Mouse (Mus musculus): ENCODE measurements at regions not wholly inside any gene's neighbourhood (a gene's known extent, or its start where the extent isn't known, plus 50 kb on each side); places are given as distances from the start of the nearest gene placed in this dataset.

DNA sequence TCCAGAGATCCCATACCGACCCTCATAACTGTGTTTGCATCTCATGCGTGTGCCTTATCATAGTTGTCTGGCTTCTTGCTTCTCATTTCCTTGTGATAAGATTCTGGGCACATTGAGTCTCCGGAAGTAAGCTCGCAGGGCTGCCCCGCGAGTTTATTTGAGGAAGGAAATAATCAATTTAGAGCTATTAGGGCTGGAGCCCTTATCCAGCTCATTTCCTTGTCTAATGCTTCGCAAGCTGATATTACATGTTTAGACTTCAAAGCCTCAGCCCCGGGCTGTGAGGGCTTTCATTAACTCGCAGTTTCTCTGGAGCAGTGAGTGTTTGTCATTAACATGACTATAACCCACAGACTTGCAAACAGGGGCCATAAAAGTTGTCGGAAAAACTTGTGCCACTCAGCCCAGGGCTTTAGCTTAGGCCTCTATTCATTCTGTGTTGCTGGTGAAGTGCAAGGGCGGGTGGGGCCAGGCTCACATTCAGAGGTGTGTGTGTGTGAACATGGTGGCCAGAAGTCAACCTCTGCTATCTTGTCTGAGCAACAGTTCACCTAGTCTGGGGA, 251.0 kb upstream of the Gm5148 start:
- Histone ChIP-seq H3K4me2 (ENCODE audit: low read depth) (no peak overlapping the region), H3K27me3 (ENCODE audit: control insufficient read depth, insufficient read depth, insufficient read length) (no peaks in the 10 kb centered on the region), H3K79me2 (ENCODE audit: control insufficient read depth, insufficient read depth) (no peaks in the 10 kb centered on the region)

DNA sequence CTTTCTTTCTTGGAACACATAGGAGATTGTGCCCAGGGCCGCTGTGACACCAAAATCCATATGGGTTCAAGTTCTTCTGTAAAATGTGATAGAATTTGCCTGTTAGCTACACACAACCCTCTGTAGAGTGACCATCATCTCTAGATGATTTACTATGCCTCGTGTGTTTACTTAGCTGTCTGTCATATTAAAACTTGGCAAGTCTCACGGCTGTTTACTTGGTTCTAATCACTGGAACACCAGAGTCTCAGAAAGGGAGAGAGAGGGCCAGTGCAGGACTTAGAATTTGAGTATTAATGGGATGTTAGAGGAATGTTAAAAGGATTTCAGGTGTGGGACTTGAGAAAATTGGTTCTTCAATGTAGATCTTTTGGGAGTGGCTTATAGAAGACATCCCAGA, 248.6 kb upstream of the Gm5148 start:
- TF ChIP-seq TCF3 (IDR thresholded peaks at IDR 0.05; ENCODE audit: insufficient read length, low read depth) (no peak), POLR2A (IDR thresholded peaks at IDR 0.05; ENCODE audit: insufficient read length, low read depth) (no peak), SRF (IDR thresholded peaks at IDR 0.05; ENCODE audit: control insufficient read depth, insufficient read length, low read depth) (no peak), E2F4 (IDR thresholded peaks at IDR 0.05; ENCODE audit: insufficient read depth) (no peak), CEBPB (IDR thresholded peaks at IDR 0.05; ENCODE audit: insufficient read depth, poor library complexity, severe bottlenecking) (no peak), USF1 (IDR thresholded peaks at IDR 0.05; ENCODE audit: low read depth) (no peak), POLR2AphosphoS2 (IDR thresholded peaks at IDR 0.05; ENCODE audit: insufficient read length, low read depth) (no peak), TCF12 (IDR thresholded peaks at IDR 0.05; ENCODE audit: insufficient read depth, poor library complexity, severe bottlenecking) (no peak), REST (IDR thresholded peaks at IDR 0.05; ENCODE audit: insufficient read depth, insufficient read length) (no peak), MAX (IDR thresholded peaks at IDR 0.05; ENCODE audit: low read depth) (no peak), MYOD1 (IDR thresholded peaks at IDR 0.05; ENCODE audit: control insufficient read depth in 1 of 3, insufficient read length in 2 of 3, low read depth in 2 of 3) (no peak), MYOG (IDR thresholded peaks at IDR 0.05; ENCODE audit: control insufficient read depth in 1 of 3, insufficient read depth in 1 of 3, insufficient read length in 2 of 3, low read depth in 2 of 3) (no peak)
- Histone ChIP-seq H3K4me2 (ENCODE audit: low read depth) (no peak overlapping the region), H3K4me3 (no peak overlapping the region), H3ac (ENCODE audit: control insufficient read depth, insufficient read length) (no peak overlapping the region), H3K79me2 (ENCODE audit: control insufficient read depth, insufficient read depth) (no peaks in the 10 kb centered on the region), H3K27me3 (ENCODE audit: control insufficient read depth, insufficient read depth, insufficient read length) (no peaks in the 10 kb centered on the region), H3K36me3 (ENCODE audit: control insufficient read depth, insufficient read depth) (no peaks in the 10 kb centered on the region)

More for the DNA sequence above, 251.0 kb upstream of the Gm5148 start:
- TF ChIP-seq MYOG (IDR thresholded peaks at IDR 0.05; ENCODE audit: control insufficient read depth in 1 of 3, insufficient read depth in 1 of 3, insufficient read length in 2 of 3, low read depth in 2 of 3) (no peak), POLR2AphosphoS2 (IDR thresholded peaks at IDR 0.05; ENCODE audit: insufficient read length, low read depth) (no peak), USF1 (IDR thresholded peaks at IDR 0.05; ENCODE audit: low read depth) (no peak), TCF12 (IDR thresholded peaks at IDR 0.05; ENCODE audit: insufficient read depth, poor library complexity, severe bottlenecking) (no peak), SRF (IDR thresholded peaks at IDR 0.05; ENCODE audit: control insufficient read depth, insufficient read length, low read depth) (no peak), CEBPB (IDR thresholded peaks at IDR 0.05; ENCODE audit: insufficient read depth, poor library complexity, severe bottlenecking) (no peak), E2F4 (IDR thresholded peaks at IDR 0.05; ENCODE audit: insufficient read depth) (no peak), MYOD1 (IDR thresholded peaks at IDR 0.05; ENCODE audit: control insufficient read depth in 1 of 3, insufficient read length in 2 of 3, low read depth in 2 of 3) (no peak), TCF3 (IDR thresholded peaks at IDR 0.05; ENCODE audit: insufficient read length, low read depth) (no peak), POLR2A (IDR thresholded peaks at IDR 0.05; ENCODE audit: insufficient read length, low read depth) (no peak)
- Histone ChIP-seq H3ac (ENCODE audit: control insufficient read depth, insufficient read length) (no peak overlapping the region), H3K36me3 (ENCODE audit: control insufficient read depth, insufficient read depth) (no peaks in the 10 kb centered on the region), H3K4me3 (no peak overlapping the region)

DNA sequence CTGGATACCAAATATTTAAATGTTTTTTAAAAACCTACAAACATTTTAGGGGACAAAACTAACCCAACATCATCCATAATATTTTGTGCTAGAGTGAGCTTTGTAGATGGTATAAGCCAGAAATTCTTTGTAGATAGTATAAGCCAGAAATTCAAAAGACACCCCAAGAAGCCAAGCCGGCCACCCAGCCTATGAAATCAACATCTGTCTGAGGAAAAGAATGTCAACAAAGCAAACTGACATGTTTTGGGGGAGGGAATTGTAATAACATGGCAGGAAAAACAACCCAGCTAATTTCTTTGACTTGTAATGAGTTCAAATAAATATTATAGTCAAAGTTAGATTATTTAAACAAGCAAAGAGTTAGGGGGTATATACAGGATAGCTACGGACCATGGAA, 246.9 kb upstream of the Gm5148 start:
- H3K4me3 ChIP-seq, result no peak overlapping the region
- no peaks in the 10 kb centered on the region for H3K27me3 ChIP-seq (ENCODE audit: control insufficient read depth, insufficient read depth, insufficient read length)
- H3K4me2 ChIP-seq (ENCODE audit: low read depth), result no peak overlapping the region
- TF ChIP-seq MYOD1 (IDR thresholded peaks at IDR 0.05; ENCODE audit: control insufficient read depth in 1 of 3, insufficient read length in 2 of 3, low read depth in 2 of 3), result no peak
- TF ChIP-seq POLR2AphosphoS2 (IDR thresholded peaks at IDR 0.05; ENCODE audit: insufficient read length, low read depth), result no peak
- TF ChIP-seq REST (IDR thresholded peaks at IDR 0.05; ENCODE audit: insufficient read depth, insufficient read length), result no peak
- TF ChIP-seq E2F4 (IDR thresholded peaks at IDR 0.05; ENCODE audit: insufficient read depth), result no peak
- TF ChIP-seq USF1 (IDR thresholded peaks at IDR 0.05; ENCODE audit: low read depth), result no peak
- no peak for TF ChIP-seq CEBPB (IDR thresholded peaks at IDR 0.05; ENCODE audit: insufficient read depth, poor library complexity, severe bottlenecking)
- TF ChIP-seq TCF12 (IDR thresholded peaks at IDR 0.05; ENCODE audit: insufficient read depth, poor library complexity, severe bottlenecking), result no peak
- TF ChIP-seq SRF (IDR thresholded peaks at IDR 0.05; ENCODE audit: control insufficient read depth, insufficient read length, low read depth), result no peak
- no peak for TF ChIP-seq MYOG (IDR thresholded peaks at IDR 0.05; ENCODE audit: control insufficient read depth in 1 of 3, insufficient read depth in 1 of 3, insufficient read length in 2 of 3, low read depth in 2 of 3)
- no peak for TF ChIP-seq POLR2A (IDR thresholded peaks at IDR 0.05; ENCODE audit: insufficient read length, low read depth)
- no peak for TF ChIP-seq TCF3 (IDR thresholded peaks at IDR 0.05; ENCODE audit: insufficient read length, low read depth)
- TF ChIP-seq MAX (IDR thresholded peaks at IDR 0.05; ENCODE audit: low read depth), result no peak
- no peaks in the 10 kb centered on the region for H3K36me3 ChIP-seq (ENCODE audit: control insufficient read depth, insufficient read depth)
- H3K79me2 ChIP-seq (ENCODE audit: control insufficient read depth, insufficient read depth), result no peaks in the 10 kb centered on the region
- H3ac ChIP-seq (ENCODE audit: control insufficient read depth, insufficient read length), result no peak overlapping the region

DNA sequence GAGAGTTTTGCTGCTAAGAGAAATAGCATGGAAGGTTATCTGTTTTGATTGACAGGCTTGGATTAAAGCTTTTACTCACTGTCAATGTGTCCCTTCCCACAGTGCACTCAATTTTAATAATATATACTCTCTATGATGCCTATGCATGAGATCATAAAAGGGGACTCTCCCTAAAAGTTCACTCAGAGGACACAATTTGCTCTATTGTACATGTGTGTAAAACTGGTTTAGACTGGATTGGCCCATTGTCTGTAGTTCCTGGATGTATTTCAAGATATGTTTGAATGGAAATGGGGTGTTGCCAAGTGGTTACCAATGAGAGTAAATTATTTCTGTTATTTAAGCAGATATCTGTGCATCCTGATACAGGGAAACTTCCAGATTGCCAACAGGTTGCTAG, 244.4 kb upstream of the Gm5148 start:
- no peaks in the 10 kb centered on the region for H3K27me3 ChIP-seq (ENCODE audit: control insufficient read depth, insufficient read depth, insufficient read length)
- no peak overlapping the region for H3K4me3 ChIP-seq
- H3ac ChIP-seq (ENCODE audit: control insufficient read depth, insufficient read length), result no peak overlapping the region
- no peaks in the 10 kb centered on the region for H3K36me3 ChIP-seq (ENCODE audit: control insufficient read depth, insufficient read depth)
- TF ChIP-seq MYOG (IDR thresholded peaks at IDR 0.05; ENCODE audit: control insufficient read depth in 1 of 3, insufficient read depth in 1 of 3, insufficient read length in 2 of 3, low read depth in 2 of 3), result no peak
- no peak for TF ChIP-seq MAX (IDR thresholded peaks at IDR 0.05; ENCODE audit: low read depth)
- no peak for TF ChIP-seq POLR2AphosphoS2 (IDR thresholded peaks at IDR 0.05; ENCODE audit: insufficient read length, low read depth)
- no peak for TF ChIP-seq TCF3 (IDR thresholded peaks at IDR 0.05; ENCODE audit: insufficient read length, low read depth)
- TF ChIP-seq MYOD1 (IDR thresholded peaks at IDR 0.05; ENCODE audit: control insufficient read depth in 1 of 3, insufficient read length in 2 of 3, low read depth in 2 of 3), result no peak
- no peak for TF ChIP-seq REST (IDR thresholded peaks at IDR 0.05; ENCODE audit: insufficient read depth, insufficient read length)
- no peak for TF ChIP-seq E2F4 (IDR thresholded peaks at IDR 0.05; ENCODE audit: insufficient read depth)
- TF ChIP-seq USF1 (IDR thresholded peaks at IDR 0.05; ENCODE audit: low read depth), result no peak
- no peak for TF ChIP-seq CEBPB (IDR thresholded peaks at IDR 0.05; ENCODE audit: insufficient read depth, poor library complexity, severe bottlenecking)
- no peak for TF ChIP-seq SRF (IDR thresholded peaks at IDR 0.05; ENCODE audit: control insufficient read depth, insufficient read length, low read depth)
- TF ChIP-seq POLR2A (IDR thresholded peaks at IDR 0.05; ENCODE audit: insufficient read length, low read depth), result no peak
- no peak for TF ChIP-seq TCF12 (IDR thresholded peaks at IDR 0.05; ENCODE audit: insufficient read depth, poor library complexity, severe bottlenecking)
- H3K4me2 ChIP-seq (ENCODE audit: low read depth), result no peak overlapping the region
- no peaks in the 10 kb centered on the region for H3K79me2 ChIP-seq (ENCODE audit: control insufficient read depth, insufficient read depth)

Measured in myocyte (in vitro differentiated cells).